Mouse (Mus musculus): ENCODE measurements at regions not wholly inside any gene's neighbourhood (a gene's known extent, or its start where the extent isn't known, plus 50 kb on each side); places are given as distances from the start of the nearest gene placed in this dataset.

DNA sequence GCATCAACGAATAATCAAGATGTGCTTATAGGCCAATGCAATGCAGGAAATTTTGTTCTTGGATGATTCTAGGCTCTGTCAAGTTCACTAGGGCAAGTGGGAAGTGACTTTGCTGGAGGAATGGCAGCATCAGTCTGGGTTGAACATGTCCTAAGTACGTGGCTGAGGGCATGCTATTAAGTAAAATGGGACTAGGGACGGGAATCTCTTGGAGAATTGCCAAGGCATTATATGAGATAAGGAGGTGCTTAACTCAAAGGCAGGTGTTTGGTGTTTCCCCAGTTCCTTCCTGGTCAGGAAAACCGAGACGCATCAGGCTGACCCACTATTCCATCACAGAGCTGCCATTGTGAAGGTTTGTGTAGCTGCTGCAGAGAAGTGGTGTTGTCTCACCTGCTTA is 307.0 kb downstream of the Med13l start:
- DNase-seq (ENCODE audit: low spot score): no peak
- no peak for ATAC-seq
- Histone ChIP-seq H3K36me3 (ENCODE audit: insufficient read depth, low read length) (no peaks in the 10 kb centered on the region), H3K4me1 (ENCODE audit: insufficient read depth, low read depth, low read length) (no peaks in the 10 kb centered on the region), H3K27ac (ENCODE audit: low read length) (no peak overlapping the region), H3K4me2 (replicated peaks; ENCODE audit: low read depth, low read length) (no peak overlapping the region), H3K9ac (replicated peaks; ENCODE audit: low read depth) (no peak overlapping the region), H3K4me3 (ENCODE audit: low read depth, low read length) (no peak overlapping the region), H3K27me3 (replicated peaks; ENCODE audit: insufficient read depth, low read length) (no peaks in the 10 kb centered on the region), H3K9me3 (ENCODE audit: low read length) (peaks cover 2% of the 10 kb centered on the region; the same call in 1 of the 2 replicates)
- WGBS: 46% methylated on average over 5 of the region's 5 CpGs
- TF ChIP-seq EP300 (IDR thresholded peaks at IDR 0.05) (no peak), CTCF (IDR thresholded peaks at IDR 0.05) (no peak)

DNA sequence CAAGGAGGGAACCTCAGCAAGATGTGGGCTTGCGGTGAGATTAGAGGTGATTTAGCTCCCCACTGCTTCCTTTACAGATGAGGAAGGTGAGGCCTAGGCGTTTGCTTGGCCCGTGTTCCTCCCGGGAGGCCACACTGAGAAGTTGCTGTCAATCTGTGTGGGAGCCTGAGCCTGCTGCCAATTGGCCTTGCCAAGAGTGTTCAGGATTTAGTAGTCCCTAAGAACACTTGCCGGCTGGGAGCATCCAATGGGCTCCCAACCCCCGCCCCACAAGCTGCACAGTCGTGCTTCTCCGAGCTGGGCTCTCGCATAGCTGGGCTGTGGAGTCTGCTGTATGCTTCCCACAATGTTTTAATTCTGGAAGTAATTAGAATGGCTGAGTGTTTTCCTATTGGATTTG is 308.9 kb downstream of the Med13l start:
- 83% methylated on average over 9 of the region's 9 CpGs for WGBS
- DNase-seq (ENCODE audit: low spot score) (no peak), ATAC-seq (no peak)
- TF ChIP-seq EP300 (IDR thresholded peaks at IDR 0.05): no peak
- TF ChIP-seq CTCF (IDR thresholded peaks at IDR 0.05): no peak
- H3K27me3 ChIP-seq (replicated peaks; ENCODE audit: insufficient read depth, low read length): no peaks in the 10 kb centered on the region
- H3K4me1 ChIP-seq (ENCODE audit: insufficient read depth, low read depth, low read length): no peaks in the 10 kb centered on the region
- no peaks in the 10 kb centered on the region for H3K36me3 ChIP-seq (ENCODE audit: insufficient read depth, low read length)
- H3K27ac ChIP-seq (ENCODE audit: low read length): no peak overlapping the region
- no peak overlapping the region for H3K4me3 ChIP-seq (ENCODE audit: low read depth, low read length)
- no peak overlapping the region for H3K4me2 ChIP-seq (replicated peaks; ENCODE audit: low read depth, low read length)
- H3K9ac ChIP-seq (replicated peaks; ENCODE audit: low read depth): no peak overlapping the region
- no peaks in the 10 kb centered on the region for H3K9me3 ChIP-seq (ENCODE audit: low read length)

- Histone ChIP-seq H3K36me3 (ENCODE audit: insufficient read depth, low read length) (no peaks in the 10 kb centered on the region), H3K27ac (ENCODE audit: low read length) (no peak overlapping the region)
- DNase-seq (ENCODE audit: low spot score): no peak
These were observed 313.4 kb downstream of the Med13l start for GRCm38 (mm10) chr5:118873871-118874270.

DNA sequence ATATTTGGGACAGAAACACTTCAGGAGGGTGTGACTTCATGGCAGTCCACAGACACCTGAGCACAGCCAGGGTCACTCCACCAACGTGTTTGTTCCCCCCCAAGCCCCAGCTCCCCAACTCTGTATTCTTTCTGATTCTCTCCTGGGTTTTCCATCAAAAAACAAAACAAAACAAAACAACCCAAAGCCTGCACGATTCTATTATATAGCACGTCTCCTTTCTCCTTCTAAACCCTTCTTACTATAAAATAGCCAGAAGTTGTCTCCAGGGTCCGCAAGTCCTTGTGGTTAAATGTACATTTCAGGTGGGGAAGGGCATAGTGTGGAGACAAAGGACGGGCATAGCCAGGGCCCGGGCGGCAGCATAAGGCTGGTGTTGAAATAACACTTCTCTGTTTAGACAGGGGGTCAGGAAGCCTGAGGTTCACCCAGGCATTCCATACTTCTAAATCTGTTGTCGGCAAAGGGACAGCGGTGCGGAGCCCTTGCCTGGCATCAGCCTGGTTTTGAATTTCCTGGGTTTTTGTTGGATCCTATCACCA is 314.7 kb downstream of the Med13l start:
- WGBS: 52% methylated on average over 10 of the region's 10 CpGs
- peak overlapping the region; percentile 16; the same call in 1 of the 2 replicates for H3K9ac ChIP-seq (replicated peaks; ENCODE audit: low read depth)
- DNase-seq (ENCODE audit: low spot score) (no peak), ATAC-seq (no peak)
- H3K27me3 ChIP-seq (replicated peaks; ENCODE audit: insufficient read depth, low read length): no peaks in the 10 kb centered on the region; the same call in 1 of the 2 replicates
- TF ChIP-seq EP300 (IDR thresholded peaks at IDR 0.05): no peak
- TF ChIP-seq CTCF (IDR thresholded peaks at IDR 0.05): no peak
- H3K36me3 ChIP-seq (ENCODE audit: insufficient read depth, low read length): no peaks in the 10 kb centered on the region
- no peaks in the 10 kb centered on the region for H3K9me3 ChIP-seq (ENCODE audit: low read length)
- no peak overlapping the region for H3K4me3 ChIP-seq (ENCODE audit: low read depth, low read length)
- peak overlapping the region; percentile 3; the same call in 1 of the 2 replicates for H3K4me2 ChIP-seq (replicated peaks; ENCODE audit: low read depth, low read length)
- H3K27ac ChIP-seq (ENCODE audit: low read length): no peak overlapping the region
- H3K4me1 ChIP-seq (ENCODE audit: insufficient read depth, low read depth, low read length): no peaks in the 10 kb centered on the region

More at GRCm38 (mm10) chr5:118873871-118874270, 313.4 kb downstream of the Med13l start:
- no peak for ATAC-seq
- Histone ChIP-seq H3K9me3 (ENCODE audit: low read length) (no peaks in the 10 kb centered on the region), H3K27me3 (replicated peaks; ENCODE audit: insufficient read depth, low read length) (no peaks in the 10 kb centered on the region), H3K4me2 (replicated peaks; ENCODE audit: low read depth, low read length) (peak overlapping the region; percentile 38), H3K9ac (replicated peaks; ENCODE audit: low read depth) (no peak overlapping the region; the same call in 1 of the 2 replicates), H3K4me1 (ENCODE audit: insufficient read depth, low read depth, low read length) (no peaks in the 10 kb centered on the region), H3K4me3 (ENCODE audit: low read depth, low read length) (0 out of 2 replicates have a peak overlapping the region, but pooled peaks have one; percentile 8)
- WGBS: 53% methylated on average over 7 of the region's 7 CpGs
- TF ChIP-seq EP300 (IDR thresholded peaks at IDR 0.05) (no peak), CTCF (IDR thresholded peaks at IDR 0.05) (no peak)

GRCm38 (mm10) chr5:118876586-118877312 is 316.3 kb downstream of the Med13l start:
- Histone ChIP-seq H3K9me3 (ENCODE audit: low read length) (no peaks in the 10 kb centered on the region), H3K4me2 (replicated peaks; ENCODE audit: low read depth, low read length) (peak overlapping the region; percentile 53), H3K27me3 (replicated peaks; ENCODE audit: insufficient read depth, low read length) (no peaks in the 10 kb centered on the region; the same call in 1 of the 2 replicates), H3K9ac (replicated peaks; ENCODE audit: low read depth) (0 out of 2 replicates have a peak overlapping the region, but pooled peaks have one; percentile 24), H3K4me3 (ENCODE audit: low read depth, low read length) (peak overlapping the region; percentile 25), H3K4me1 (ENCODE audit: insufficient read depth, low read depth, low read length) (no peaks in the 10 kb centered on the region), H3K36me3 (ENCODE audit: insufficient read depth, low read length) (no peaks in the 10 kb centered on the region), H3K27ac (ENCODE audit: low read length) (no peak overlapping the region)
- DNase-seq (ENCODE audit: low spot score) (peak; percentile 34), ATAC-seq (no peak)
- WGBS: 14% methylated on average over 18 of the region's 18 CpGs
- TF ChIP-seq EP300 (IDR thresholded peaks at IDR 0.05) (no peak), CTCF (IDR thresholded peaks at IDR 0.05) (no peak)

DNA sequence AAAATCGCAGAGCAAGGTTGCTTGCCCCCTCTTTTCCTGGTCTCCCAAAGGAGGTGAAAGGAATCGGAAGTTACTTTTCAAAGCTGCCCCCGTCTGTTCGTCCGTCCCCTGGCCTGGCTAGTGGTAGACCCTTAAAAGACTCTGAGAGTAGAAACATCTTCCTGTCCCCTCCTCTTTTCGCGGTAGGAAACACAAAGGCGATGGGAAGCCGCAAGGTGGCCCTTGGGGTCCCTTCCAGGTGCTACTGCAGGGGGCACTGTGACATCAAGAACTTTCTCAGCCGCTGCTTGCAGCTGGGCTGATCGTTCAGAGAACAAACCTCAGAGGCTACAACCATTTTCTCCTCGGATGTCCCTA is 316.8 kb downstream of the Med13l start:
- WGBS: 0% methylated on average over 12 of the region's 12 CpGs
- peak overlapping the region; percentile 25 for H3K4me3 ChIP-seq (ENCODE audit: low read depth, low read length)
- H3K27me3 ChIP-seq (replicated peaks; ENCODE audit: insufficient read depth, low read length): no peaks in the 10 kb centered on the region; the same call in 1 of the 2 replicates
- no peaks in the 10 kb centered on the region for H3K36me3 ChIP-seq (ENCODE audit: insufficient read depth, low read length)
- no peaks in the 10 kb centered on the region for H3K4me1 ChIP-seq (ENCODE audit: insufficient read depth, low read depth, low read length)
- peak overlapping the region; percentile 53 for H3K4me2 ChIP-seq (replicated peaks; ENCODE audit: low read depth, low read length)
- H3K27ac ChIP-seq (ENCODE audit: low read length): no peak overlapping the region
- DNase-seq (ENCODE audit: low spot score): peak; percentile 57
- H3K9ac ChIP-seq (replicated peaks; ENCODE audit: low read depth): 0 out of 2 replicates have a peak overlapping the region, but pooled peaks have one; percentile 24
- no peaks in the 10 kb centered on the region for H3K9me3 ChIP-seq (ENCODE audit: low read length)
- peak; percentile 32; the same call in 1 of the 2 replicates for ATAC-seq
- TF ChIP-seq CTCF (IDR thresholded peaks at IDR 0.05): peak; percentile 70
- TF ChIP-seq EP300 (IDR thresholded peaks at IDR 0.05): no peak

Data from lung, postnatal 0 days (tissue).